Mouse (Mus musculus) cortical plate, adult 2 months (tissue): ENCODE results near the gene Lsm7.

Experiments used
- CTCF ChIP-seq: fragments of 200-500 bp; IDR thresholded peaks from 2 replicates; pipeline ENCODE4 v1.5.1; 2011; ENCODE audit warnings: mild to moderate bottlenecking, control low read depth, low read length; ENCODE audit not compliant: insufficient read depth; ENCODE audit errors: extremely low read depth
- POLR2A ChIP-seq: fragments of 200-500 bp; IDR thresholded peaks from 2 replicates; pipeline ENCODE4 v1.6.1; 2011; ENCODE audit warnings: mild to moderate bottlenecking, low read length, control low read depth; ENCODE audit not compliant: insufficient read depth; ENCODE audit errors: extremely low read depth

DNA sequence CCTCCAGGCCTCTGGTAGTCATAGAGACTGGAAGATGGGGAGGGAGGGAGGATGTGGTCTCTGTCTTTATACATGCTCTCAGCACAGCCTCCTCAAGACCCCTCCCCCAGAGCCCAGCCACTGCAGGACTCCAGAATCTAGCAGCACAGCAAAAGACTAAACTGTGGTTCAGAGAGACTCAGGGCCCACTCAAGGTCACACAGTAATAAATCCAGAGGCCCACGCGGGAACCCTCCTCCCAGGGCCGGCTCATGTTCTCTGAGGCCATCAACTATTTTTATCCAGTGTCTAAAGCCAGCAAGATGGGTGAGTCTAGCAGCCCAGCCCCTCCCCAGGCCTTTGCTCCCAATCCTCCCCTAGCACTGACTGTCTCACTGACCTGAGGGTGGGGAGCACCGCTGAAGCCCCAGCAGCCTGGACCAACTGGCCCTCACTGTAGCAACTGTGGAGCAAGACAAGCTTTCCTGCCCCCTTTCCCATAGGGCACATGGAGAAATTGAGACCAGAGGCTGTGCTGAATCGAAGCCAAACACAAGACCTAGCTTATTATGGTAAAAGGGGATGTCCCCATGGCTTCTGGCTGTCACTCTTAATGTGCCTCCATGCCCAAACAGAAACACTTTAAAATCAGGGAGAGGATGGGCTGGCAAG is 42.5 kb downstream of the Lsm7 start:
- TF ChIP-seq POLR2A (no peak), CTCF (no peak)
